Mouse (Mus musculus): ENCODE measurements around the gene Lcn11. TPM values are rescaled to one million over a fixed set of nuclear protein-coding genes. Genes with fewer than 3 reads are reported as not detected.
"Not testable (repeated sequence)": the region's sequence is repeated elsewhere in the genome, so short reads cannot be mapped to it uniquely, and the experiment has no call there.

Lcn11 gene
- polyA plus RNA-seq, 1 experiment from 2014 or later: not detected

GRCm38 (mm10) chr2:25811711-25812110 lies 34.9 kb downstream of the Lcn11 start:
- Histone ChIP-seq H3K27ac (ENCODE audit: low read depth, low read length) (no peak overlapping the region), H3K4me2 (no peak overlapping the region), H3K9ac (ENCODE audit: low read length) (no peak overlapping the region), H3K4me1 (ENCODE audit: control insufficient read depth, insufficient read depth, low read length) (no peaks in the 10 kb centered on the region), H3K4me3 (ENCODE audit: low read depth, low read length) (no peak overlapping the region), H3K9me3 (ENCODE audit: control insufficient read depth, low read length) (no peaks in the 10 kb centered on the region), H3K27me3 (ENCODE audit: control insufficient read depth, insufficient read depth, low read length) (no peaks in the 10 kb centered on the region), H3K36me3 (ENCODE audit: control insufficient read depth, insufficient read depth, low read length) (no peaks in the 10 kb centered on the region)
- no peak for DNase-seq (ENCODE audit: low spot score, missing footprints)
- WGBS: 83% methylated on average over 2 of the region's 2 CpGs
- ATAC-seq (ENCODE audit: low FRiP score): no peak

- DNase-seq (ENCODE audit: low spot score, missing footprints) (no peak), ATAC-seq (ENCODE audit: low FRiP score) (no peak)
- Histone ChIP-seq H3K4me3 (ENCODE audit: low read depth, low read length) (no peak overlapping the region), H3K27ac (ENCODE audit: low read depth, low read length) (no peak overlapping the region), H3K27me3 (ENCODE audit: control insufficient read depth, insufficient read depth, low read length) (no peaks in the 10 kb centered on the region), H3K36me3 (ENCODE audit: control insufficient read depth, insufficient read depth, low read length) (no peaks in the 10 kb centered on the region), H3K9me3 (ENCODE audit: control insufficient read depth, low read length) (no peaks in the 10 kb centered on the region), H3K9ac (ENCODE audit: low read length) (no peak overlapping the region), H3K4me2 (no peak overlapping the region), H3K4me1 (ENCODE audit: control insufficient read depth, insufficient read depth, low read length) (no peaks in the 10 kb centered on the region)
- 78% methylated on average over 5 of the region's 5 CpGs for WGBS
Measured at GRCm38 (mm10) chr2:25813364-25813763, 36.5 kb downstream of the Lcn11 start.

- not testable (repeated sequence) for H3K36me3 ChIP-seq (ENCODE audit: control insufficient read depth, insufficient read depth, low read length); H3K27me3 ChIP-seq (ENCODE audit: control insufficient read depth, insufficient read depth, low read length); H3K9ac ChIP-seq (ENCODE audit: low read length); H3K4me3 ChIP-seq (ENCODE audit: low read depth, low read length); H3K9me3 ChIP-seq (ENCODE audit: control insufficient read depth, low read length); ATAC-seq (ENCODE audit: low FRiP score); DNase-seq (ENCODE audit: low spot score, missing footprints); H3K4me2 ChIP-seq; H3K27ac ChIP-seq (ENCODE audit: low read depth, low read length); H3K4me1 ChIP-seq (ENCODE audit: control insufficient read depth, insufficient read depth, low read length)
- 81% methylated on average over 1 of the region's 1 CpGs for WGBS
Measured at GRCm38 (mm10) chr2:25815748-25816147, 38.9 kb downstream of the Lcn11 start, which contains the start of gene Glt6d1. Gene Glt6d1, minus strand, starts transcription at chr2:25815848.

- no peak within 1 kb of the TSS for H3K27ac ChIP-seq (ENCODE audit: low read depth, low read length)
- no peak within 1 kb of the TSS for H3K4me2 ChIP-seq
- no peak within 1 kb of the TSS for H3K4me3 ChIP-seq (ENCODE audit: low read depth, low read length)
- 94% methylated on average over 1 of the region's 1 CpGs for WGBS
- no peak for DNase-seq (ENCODE audit: low spot score, missing footprints)
- no peak within 1 kb of the TSS for H3K9ac ChIP-seq (ENCODE audit: low read length)
- no peaks in the 10 kb centered on the region for H3K4me1 ChIP-seq (ENCODE audit: control insufficient read depth, insufficient read depth, low read length)
- no peak for ATAC-seq (ENCODE audit: low FRiP score)
- H3K27me3 ChIP-seq (ENCODE audit: control insufficient read depth, insufficient read depth, low read length): no peaks in the 10 kb centered on the region
- no peaks in the 10 kb centered on the region for H3K36me3 ChIP-seq (ENCODE audit: control insufficient read depth, insufficient read depth, low read length)
- H3K9me3 ChIP-seq (ENCODE audit: control insufficient read depth, low read length): no peaks in the 10 kb centered on the region
Measured at GRCm38 (mm10) chr2:25822806-25823205, 46.0 kb downstream of the Lcn11 start, which contains the start of gene Lcn9. Gene Lcn9, plus strand, starts transcription at chr2:25823153.

GRCm38 (mm10) chr2:25824751-25825150 lies 47.9 kb downstream of the Lcn11 start:
- Histone ChIP-seq H3K4me1 (ENCODE audit: control insufficient read depth, insufficient read depth, low read length) (no peaks in the 10 kb centered on the region), H3K4me3 (ENCODE audit: low read depth, low read length) (no peak overlapping the region), H3K36me3 (ENCODE audit: control insufficient read depth, insufficient read depth, low read length) (no peaks in the 10 kb centered on the region), H3K9ac (ENCODE audit: low read length) (no peak overlapping the region), H3K4me2 (no peak overlapping the region), H3K27me3 (ENCODE audit: control insufficient read depth, insufficient read depth, low read length) (no peaks in the 10 kb centered on the region), H3K27ac (ENCODE audit: low read depth, low read length) (no peak overlapping the region), H3K9me3 (ENCODE audit: control insufficient read depth, low read length) (no peaks in the 10 kb centered on the region)
- 82% methylated on average over 3 of the region's 3 CpGs for WGBS
- no peak for ATAC-seq (ENCODE audit: low FRiP score)
- no peak for DNase-seq (ENCODE audit: low spot score, missing footprints)

GRCm38 (mm10) chr2:25828344-25828947 lies 51.6 kb downstream of the Lcn11 start:
- DNase-seq (ENCODE audit: low spot score, missing footprints) (no peak), ATAC-seq (ENCODE audit: low FRiP score) (no peak)
- H3K4me2 ChIP-seq: no peak overlapping the region
- H3K9me3 ChIP-seq (ENCODE audit: control insufficient read depth, low read length): no peaks in the 10 kb centered on the region
- no peaks in the 10 kb centered on the region for H3K36me3 ChIP-seq (ENCODE audit: control insufficient read depth, insufficient read depth, low read length)
- no peak overlapping the region for H3K9ac ChIP-seq (ENCODE audit: low read length)
- H3K4me3 ChIP-seq (ENCODE audit: low read depth, low read length): no peak overlapping the region
- H3K4me1 ChIP-seq (ENCODE audit: control insufficient read depth, insufficient read depth, low read length): no peaks in the 10 kb centered on the region
- H3K27me3 ChIP-seq (ENCODE audit: control insufficient read depth, insufficient read depth, low read length): no peaks in the 10 kb centered on the region
- 82% methylated on average over 8 of the region's 8 CpGs for WGBS
- no peak overlapping the region for H3K27ac ChIP-seq (ENCODE audit: low read depth, low read length)

Other genes starting within 250 kb of the Lcn11 start
- gene Traf2, start 230.1 kb upstream of the Lcn11 start, polyA plus RNA-seq (2014; fragmentation: Nextera tagmentation; extraction: Ambion mirVana): 29.0 and 31.6 TPM in 2 replicates
- 385 TPM in 2 replicates for gene Edf1, start 219.2 kb upstream of the Lcn11 start, polyA plus RNA-seq (2014; fragmentation: Nextera tagmentation; extraction: Ambion mirVana)
- 1.4 and 2.2 TPM in 2 replicates for gene Mamdc4, start 202.2 kb upstream of the Lcn11 start, polyA plus RNA-seq (2014; fragmentation: Nextera tagmentation; extraction: Ambion mirVana)
- 158 and 159 TPM in 2 replicates for gene Phpt1, start 201.8 kb upstream of the Lcn11 start, polyA plus RNA-seq (2014; fragmentation: Nextera tagmentation; extraction: Ambion mirVana)
- gene Ajm1, start 195.3 kb upstream of the Lcn11 start, polyA plus RNA-seq (2014; fragmentation: Nextera tagmentation; extraction: Ambion mirVana): 0.07 and 0.10 TPM in 2 replicates
- gene Rabl6, start 168.5 kb upstream of the Lcn11 start, polyA plus RNA-seq (2014; fragmentation: Nextera tagmentation; extraction: Ambion mirVana): 49.2 and 51.2 TPM in 2 replicates
- 0.25 and 0.28 TPM in 2 replicates for gene Ccdc183, start 159.3 kb upstream of the Lcn11 start, polyA plus RNA-seq (2014; fragmentation: Nextera tagmentation; extraction: Ambion mirVana)
- 17.9 and 19.1 TPM in 2 replicates for gene Tmem141, start 155.0 kb upstream of the Lcn11 start, polyA plus RNA-seq (2014; fragmentation: Nextera tagmentation; extraction: Ambion mirVana)
- 1.3 and 1.6 TPM in 2 replicates for gene Fcna, start 149.0 kb upstream of the Lcn11 start, polyA plus RNA-seq (2014; fragmentation: Nextera tagmentation; extraction: Ambion mirVana)
- gene Lcn8, start 123.9 kb upstream of the Lcn11 start, polyA plus RNA-seq (2014; fragmentation: Nextera tagmentation; extraction: Ambion mirVana): not detected in 2 replicates
- not detected in 2 replicates for gene Lcn5, start 119.1 kb upstream of the Lcn11 start, polyA plus RNA-seq (2014; fragmentation: Nextera tagmentation; extraction: Ambion mirVana)
- gene Lcn6, start 100.2 kb upstream of the Lcn11 start, polyA plus RNA-seq (2014; fragmentation: Nextera tagmentation; extraction: Ambion mirVana): not detected in 2 replicates
- gene Lcn10, start 94.3 kb upstream of the Lcn11 start, polyA plus RNA-seq (2014; fragmentation: Nextera tagmentation; extraction: Ambion mirVana): not detected in 2 replicates
- not detected in 2 replicates for gene Obp2a, start 77.0 kb upstream of the Lcn11 start, polyA plus RNA-seq (2014; fragmentation: Nextera tagmentation; extraction: Ambion mirVana)
- 57.1 and 59.7 TPM in 2 replicates for gene Bmyc, start 70.3 kb upstream of the Lcn11 start, polyA plus RNA-seq (2014; fragmentation: Nextera tagmentation; extraction: Ambion mirVana)
- not detected in 2 replicates for gene Obp2b, start 40.0 kb upstream of the Lcn11 start, polyA plus RNA-seq (2014; fragmentation: Nextera tagmentation; extraction: Ambion mirVana)
- gene Lcn3, start 11.4 kb upstream of the Lcn11 start, polyA plus RNA-seq (2014; fragmentation: Nextera tagmentation; extraction: Ambion mirVana): not detected in 2 replicates
- gene Gm13539, start 5.2 kb downstream of the Lcn11 start, polyA plus RNA-seq (2014; fragmentation: Nextera tagmentation; extraction: Ambion mirVana): not detected in 2 replicates
- not detected in 2 replicates for gene Glt6d1, start 38.8 kb downstream of the Lcn11 start, polyA plus RNA-seq (2014; fragmentation: Nextera tagmentation; extraction: Ambion mirVana)
- not detected in 2 replicates for gene Lcn9, start 46.1 kb downstream of the Lcn11 start, polyA plus RNA-seq (2014; fragmentation: Nextera tagmentation; extraction: Ambion mirVana)
- not detected in 2 replicates for gene Sohlh1, start 70.2 kb downstream of the Lcn11 start, polyA plus RNA-seq (2014; fragmentation: Nextera tagmentation; extraction: Ambion mirVana)
- gene Kcnt1, start 86.7 kb downstream of the Lcn11 start, polyA plus RNA-seq (2014; fragmentation: Nextera tagmentation; extraction: Ambion mirVana): 0.23 and 0.32 TPM in 2 replicates
- gene Camsap1, start 206.3 kb downstream of the Lcn11 start, polyA plus RNA-seq (2014; fragmentation: Nextera tagmentation; extraction: Ambion mirVana): 34.4 and 46.8 TPM in 2 replicates
- gene Ubac1, start 244.7 kb downstream of the Lcn11 start, polyA plus RNA-seq (2014; fragmentation: Nextera tagmentation; extraction: Ambion mirVana): 96.1 and 101 TPM in 2 replicates